Mouse (Mus musculus): ENCODE data around the gene Plcb2. TPM values are rescaled to one million over a fixed set of nuclear protein-coding genes. Genes with fewer than 3 reads are reported as not detected.
A peak's percentile ranks its signal among the peaks of the same experiment; 100 is the strongest.

Plcb2 gene
- polyA plus RNA-seq (2015; fragmentation: Nextera tagmentation; extraction: Ambion mirVana) = 0.63 and 0.69 TPM in 2 replicates

DNA sequence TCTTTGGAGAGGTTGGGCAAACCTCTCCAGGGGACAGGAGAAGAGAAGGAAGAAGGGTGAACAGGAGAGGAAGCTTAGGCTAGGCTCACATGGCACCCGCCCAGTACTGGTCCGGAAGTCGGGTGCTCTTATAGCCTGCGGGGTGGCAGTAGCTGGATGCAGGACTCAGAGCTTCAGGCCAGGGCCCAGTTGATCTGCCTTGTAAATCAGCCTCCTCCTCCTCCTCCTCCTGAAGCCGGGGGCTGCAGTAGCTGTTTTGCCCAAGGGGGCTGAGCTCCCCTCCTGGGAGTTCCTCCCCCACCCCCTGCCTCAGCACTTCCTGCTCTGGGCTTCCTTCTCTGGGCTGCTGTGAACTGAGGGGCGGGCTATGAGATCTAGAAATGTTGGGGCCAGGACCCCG is at the start of gene Plcb2:
Plcb2 (minus strand) TSS at position 102 of the 400 bp plus-strand sequence.
- Histone ChIP-seq H3K27me3 (no peaks in the 10 kb centered on the region), H3K9me3 (no peaks in the 10 kb centered on the region), H3K36me3 (no peaks in the 10 kb centered on the region), H3K9ac (replicated peaks) (no peak within 1 kb of the TSS), H3K27ac (replicated peaks) (no peak within 1 kb of the TSS), H3K4me1 (peaks cover 19% of the 10 kb centered on the region), H3K4me2 (replicated peaks) (no peak within 1 kb of the TSS), H3K4me3 (no peak within 1 kb of the TSS)
- ATAC-seq (replicated peaks) = no peak
- 26% methylated on average over 7 of the region's 7 CpGs for WGBS

GRCm38 (mm10) chr2:118776295-118776694 is 48.1 kb upstream of the Plcb2 start:
- H3K9me3 ChIP-seq = no peaks in the 10 kb centered on the region
- peaks cover 37% of the 10 kb centered on the region for H3K4me1 ChIP-seq
- 75% methylated on average over 2 of the region's 2 CpGs for WGBS
- no peak overlapping the region for H3K9ac ChIP-seq (replicated peaks)
- ATAC-seq (replicated peaks) = peak; percentile 1; the same call in 1 of the 2 replicates
- H3K27me3 ChIP-seq = no peaks in the 10 kb centered on the region
- H3K4me2 ChIP-seq (replicated peaks) = no peak overlapping the region
- peak overlapping the region; percentile 85 for H3K27ac ChIP-seq (replicated peaks)
- H3K36me3 ChIP-seq = no peaks in the 10 kb centered on the region
- no peak overlapping the region for H3K4me3 ChIP-seq

GRCm38 (mm10) chr2:118775846-118776245 is 47.6 kb upstream of the Plcb2 start:
- Histone ChIP-seq H3K4me2 (replicated peaks) (no peak overlapping the region), H3K4me3 (no peak overlapping the region), H3K4me1 (peaks cover 35% of the 10 kb centered on the region), H3K36me3 (no peaks in the 10 kb centered on the region), H3K9me3 (no peaks in the 10 kb centered on the region), H3K27ac (replicated peaks) (peak overlapping the region; percentile 85), H3K9ac (replicated peaks) (no peak overlapping the region), H3K27me3 (no peaks in the 10 kb centered on the region)
- 54% methylated on average over 4 of the region's 4 CpGs for WGBS
- peak; percentile 47 for ATAC-seq (replicated peaks)

DNA sequence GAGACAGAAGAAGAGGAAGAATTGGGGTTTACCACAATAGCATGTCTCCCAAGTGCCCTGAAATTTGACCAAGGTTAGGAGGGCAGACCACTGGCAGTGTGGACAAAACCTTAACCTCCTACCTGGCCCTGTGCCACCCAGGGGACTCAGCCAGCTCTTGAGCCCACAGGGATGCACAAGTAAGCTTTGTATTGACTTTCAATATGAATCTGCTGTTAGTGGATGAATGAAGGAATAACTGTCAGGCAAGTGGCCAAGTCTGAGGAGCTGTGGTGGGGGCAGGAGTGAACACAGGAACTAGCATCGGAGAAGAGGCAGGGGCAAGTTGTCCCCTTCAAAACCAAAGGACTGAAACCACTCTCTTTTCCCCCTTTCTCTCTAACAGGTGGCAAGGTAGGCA is 47.2 kb upstream of the Plcb2 start:
- WGBS = 32% methylated on average over 1 of the region's 1 CpGs
- peaks cover 31% of the 10 kb centered on the region for H3K4me1 ChIP-seq
- no peaks in the 10 kb centered on the region for H3K36me3 ChIP-seq
- H3K9me3 ChIP-seq = no peaks in the 10 kb centered on the region
- no peak overlapping the region for H3K4me2 ChIP-seq (replicated peaks)
- no peaks in the 10 kb centered on the region for H3K27me3 ChIP-seq
- peak overlapping the region; percentile 85 for H3K27ac ChIP-seq (replicated peaks)
- no peak overlapping the region for H3K9ac ChIP-seq (replicated peaks)
- H3K4me3 ChIP-seq = no peak overlapping the region
- no peak for ATAC-seq (replicated peaks)

DNA sequence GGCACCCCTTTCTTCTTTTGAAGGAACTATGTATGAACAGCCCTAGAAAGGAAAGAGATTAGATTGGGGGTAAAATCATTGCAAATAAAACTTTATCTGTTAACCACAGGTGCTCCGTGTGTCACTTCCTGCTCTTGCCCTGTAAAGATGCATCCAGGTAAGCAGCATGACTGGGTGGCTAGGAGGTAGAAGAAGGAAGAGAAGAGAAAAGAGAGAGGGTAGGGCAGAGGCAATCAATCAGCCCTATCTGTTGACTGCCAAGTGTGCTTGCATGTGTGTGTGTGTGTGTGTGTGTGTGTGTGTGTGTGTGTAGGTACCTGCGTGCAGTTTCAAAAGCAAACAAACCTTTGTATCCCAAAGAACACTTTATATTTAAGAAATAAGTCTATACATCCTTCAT is 46.3 kb upstream of the Plcb2 start:
- ATAC-seq (replicated peaks) = no peak
- no peak overlapping the region for H3K9ac ChIP-seq (replicated peaks)
- H3K4me3 ChIP-seq = no peak overlapping the region
- H3K36me3 ChIP-seq = no peaks in the 10 kb centered on the region
- H3K4me2 ChIP-seq (replicated peaks) = no peak overlapping the region
- H3K4me1 ChIP-seq = peaks cover 24% of the 10 kb centered on the region
- WGBS = 98% methylated on average over 2 of the region's 2 CpGs
- H3K27me3 ChIP-seq = no peaks in the 10 kb centered on the region
- no peaks in the 10 kb centered on the region for H3K9me3 ChIP-seq
- 0 out of 2 replicates have a peak overlapping the region, but pooled peaks have one; percentile 85 for H3K27ac ChIP-seq (replicated peaks)

DNA sequence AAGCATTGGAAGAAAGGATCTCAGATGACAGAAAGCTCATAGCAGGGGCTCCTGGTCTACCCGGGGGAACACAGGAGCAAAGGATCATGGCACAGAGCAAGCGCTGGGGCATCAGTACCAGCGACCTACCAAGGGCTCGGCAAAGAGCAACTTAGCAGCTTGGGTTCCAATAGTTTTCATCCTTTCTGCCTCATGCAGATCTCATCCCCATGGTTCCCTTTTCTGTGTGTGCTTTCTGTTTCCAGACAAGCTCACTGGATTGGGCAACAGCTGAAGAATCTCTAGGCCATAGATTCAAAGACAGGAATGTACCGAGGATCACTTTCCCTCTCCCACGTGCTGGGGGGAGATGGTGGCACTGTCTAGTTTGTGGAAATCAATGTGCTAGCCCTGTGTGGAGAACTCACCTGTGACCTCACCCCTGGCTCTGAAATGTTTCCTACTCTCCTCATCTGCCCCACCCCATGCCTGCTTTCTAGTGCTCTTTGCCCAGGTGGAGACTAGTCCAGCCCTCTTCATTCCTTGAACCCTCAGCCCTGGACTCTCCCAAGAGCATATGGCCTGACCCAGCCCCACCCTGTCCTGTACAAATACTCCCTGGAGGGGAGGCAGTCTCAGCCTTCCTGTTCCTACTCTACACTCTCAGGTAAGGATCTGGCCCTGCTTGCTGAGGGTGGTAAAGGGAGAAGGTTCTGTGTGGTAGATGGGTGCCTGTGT is 44.1 kb upstream of the Plcb2 start, which contains the start of gene Phgr1:
Phgr1 (plus strand) TSS at position 612 of the 717 bp plus-strand sequence.
- WGBS = 84% methylated on average over 6 of the region's 6 CpGs
- H3K27ac ChIP-seq (replicated peaks) = no peak within 1 kb of the TSS
- H3K4me2 ChIP-seq (replicated peaks) = no peak within 1 kb of the TSS
- no peaks in the 10 kb centered on the region for H3K36me3 ChIP-seq
- H3K9me3 ChIP-seq = no peaks in the 10 kb centered on the region
- no peaks in the 10 kb centered on the region for H3K27me3 ChIP-seq
- H3K9ac ChIP-seq (replicated peaks) = no peak within 1 kb of the TSS
- H3K4me3 ChIP-seq = no peak within 1 kb of the TSS
- no peak for ATAC-seq (replicated peaks)
- peaks cover 18% of the 10 kb centered on the region for H3K4me1 ChIP-seq

DNA sequence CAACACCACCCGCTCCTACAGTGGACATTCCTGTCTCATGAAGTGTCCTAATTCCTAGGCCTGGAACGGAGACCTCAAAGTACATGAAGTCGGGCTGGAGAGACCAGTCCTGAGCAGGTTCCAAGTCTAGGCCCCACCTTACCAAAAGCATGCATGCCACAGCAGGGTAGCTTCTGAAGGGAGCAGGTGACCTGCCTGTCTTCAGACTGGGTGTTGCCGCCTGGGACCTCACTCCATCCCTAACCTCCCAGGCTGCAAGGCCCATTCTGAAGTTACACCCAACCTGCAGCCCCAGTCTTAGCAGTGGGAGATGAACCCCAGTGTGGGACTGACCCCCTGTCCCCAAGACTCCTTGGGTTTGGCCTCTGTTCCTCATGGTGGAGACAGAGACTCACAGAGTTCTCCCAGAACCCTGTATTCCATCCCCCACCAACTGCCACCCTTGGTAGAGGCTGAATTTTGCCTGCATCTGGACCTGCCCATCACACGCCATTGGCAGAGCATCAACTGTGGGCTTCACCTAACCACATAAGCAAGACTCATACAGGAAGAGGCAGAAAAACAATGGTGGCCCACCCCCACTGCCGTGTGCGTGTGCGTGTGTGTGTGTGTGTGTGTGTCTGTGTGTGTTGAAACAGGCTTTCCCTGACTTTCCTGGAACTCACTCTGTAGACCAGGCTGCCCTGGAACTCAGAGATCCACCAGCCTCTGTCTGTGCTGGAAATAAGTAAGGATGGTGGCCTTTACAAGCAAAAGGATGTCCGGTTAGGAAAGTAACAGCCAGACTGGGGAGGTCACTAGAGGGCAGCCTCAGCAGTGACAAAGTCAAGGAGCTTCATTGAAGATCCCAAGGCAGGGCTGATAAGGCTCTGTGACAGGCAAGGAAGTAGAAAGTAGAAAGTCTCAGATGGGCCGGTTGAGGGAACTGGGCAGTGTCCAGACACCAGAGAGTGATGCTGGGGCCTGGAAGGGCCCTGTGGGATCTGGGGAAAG is 38.1 kb upstream of the Plcb2 start:
- Histone ChIP-seq H3K36me3 (no peaks in the 10 kb centered on the region), H3K4me1 (peaks cover 30% of the 10 kb centered on the region), H3K9me3 (no peaks in the 10 kb centered on the region), H3K27ac (replicated peaks) (no peak overlapping the region), H3K27me3 (no peaks in the 10 kb centered on the region), H3K4me3 (no peak overlapping the region), H3K9ac (replicated peaks) (no peak overlapping the region), H3K4me2 (replicated peaks) (no peak overlapping the region)
- no peak for ATAC-seq (replicated peaks)
- WGBS = 80% methylated on average over 10 of the region's 10 CpGs

DNA sequence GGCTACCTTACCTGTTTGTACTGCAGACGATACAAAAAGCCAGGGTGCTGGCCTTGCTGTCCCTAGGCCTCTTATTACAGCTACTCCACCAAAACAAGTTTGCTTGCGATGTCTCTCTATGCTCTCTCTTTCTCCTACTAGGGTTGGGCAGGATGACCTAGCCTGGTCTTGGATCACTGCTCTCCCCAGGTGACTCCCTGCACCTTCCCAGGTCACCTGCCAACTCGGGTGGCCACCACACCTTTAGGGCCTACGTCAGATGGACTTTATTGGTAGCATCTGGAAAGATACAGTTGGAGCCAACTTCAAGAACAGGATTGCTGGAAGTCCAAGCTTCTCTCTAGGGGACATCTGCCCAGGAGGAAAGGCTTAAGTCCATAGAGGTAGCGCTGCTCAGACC is 36.6 kb upstream of the Plcb2 start:
- no peak for ATAC-seq (replicated peaks)
- Histone ChIP-seq H3K36me3 (no peaks in the 10 kb centered on the region), H3K9me3 (no peaks in the 10 kb centered on the region), H3K27me3 (no peaks in the 10 kb centered on the region), H3K9ac (replicated peaks) (no peak overlapping the region), H3K4me2 (replicated peaks) (no peak overlapping the region), H3K4me3 (no peak overlapping the region), H3K4me1 (peaks cover 44% of the 10 kb centered on the region), H3K27ac (replicated peaks) (no peak overlapping the region)
- WGBS = 91% methylated on average over 5 of the region's 5 CpGs

GRCm38 (mm10) chr2:118764094-118764831 is 36.0 kb upstream of the Plcb2 start:
- no peaks in the 10 kb centered on the region for H3K36me3 ChIP-seq
- no peaks in the 10 kb centered on the region for H3K9me3 ChIP-seq
- H3K4me1 ChIP-seq = peaks cover 49% of the 10 kb centered on the region
- no peak overlapping the region for H3K4me3 ChIP-seq
- no peak overlapping the region for H3K4me2 ChIP-seq (replicated peaks)
- no peaks in the 10 kb centered on the region for H3K27me3 ChIP-seq
- peak overlapping the region; percentile 96 for H3K27ac ChIP-seq (replicated peaks)
- ATAC-seq (replicated peaks) = no peak
- WGBS = 23% methylated on average over 11 of the region's 11 CpGs
- H3K9ac ChIP-seq (replicated peaks) = no peak overlapping the region

DNA sequence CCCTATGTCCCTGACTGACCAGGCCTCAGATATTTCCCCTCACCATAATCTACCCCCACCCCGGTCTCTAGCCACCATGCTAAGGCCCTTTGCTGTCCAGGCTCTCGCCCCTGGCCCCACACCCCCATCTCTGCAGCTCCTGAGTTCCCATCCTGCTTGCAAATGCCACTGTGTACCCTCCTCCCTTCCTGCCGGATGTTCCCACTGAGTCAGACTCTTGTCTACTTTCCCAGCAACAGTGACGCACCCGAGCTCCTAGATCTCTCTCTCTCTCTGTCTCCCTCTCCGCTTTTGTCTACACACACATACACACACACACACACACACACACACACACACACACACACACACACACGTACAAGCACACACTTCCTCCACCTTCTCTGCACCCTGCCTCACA is 35.2 kb upstream of the Plcb2 start:
- 66% methylated on average over 7 of the region's 7 CpGs for WGBS
- H3K27me3 ChIP-seq = no peaks in the 10 kb centered on the region
- H3K9me3 ChIP-seq = no peaks in the 10 kb centered on the region
- no peak overlapping the region for H3K4me2 ChIP-seq (replicated peaks)
- H3K9ac ChIP-seq (replicated peaks) = no peak overlapping the region
- H3K4me1 ChIP-seq = peaks cover 49% of the 10 kb centered on the region
- no peak for ATAC-seq (replicated peaks)
- no peaks in the 10 kb centered on the region for H3K36me3 ChIP-seq
- H3K27ac ChIP-seq (replicated peaks) = peak overlapping the region; percentile 96
- no peak overlapping the region for H3K4me3 ChIP-seq

DNA sequence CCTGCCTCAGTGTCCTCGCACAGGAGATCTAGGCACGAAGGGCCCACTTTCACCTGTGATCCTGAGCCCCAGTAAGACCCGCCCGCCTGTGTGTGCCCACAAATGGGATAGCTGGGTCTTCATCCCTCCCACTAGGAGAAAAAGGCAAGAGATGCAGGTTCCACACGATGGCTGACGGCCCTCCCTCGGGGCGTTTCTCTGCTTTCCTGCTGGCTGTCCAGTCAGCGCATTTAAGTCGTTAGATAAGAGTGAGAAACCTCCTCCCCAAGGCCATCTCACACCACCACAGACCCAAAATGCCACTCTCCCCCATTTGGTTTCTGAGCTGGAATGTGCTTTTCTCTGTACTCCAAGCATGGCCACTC is 34.5 kb upstream of the Plcb2 start:
- peak overlapping the region; percentile 17; the same call in 1 of the 2 replicates for H3K4me3 ChIP-seq
- no peaks in the 10 kb centered on the region for H3K9me3 ChIP-seq
- peaks cover 49% of the 10 kb centered on the region for H3K4me1 ChIP-seq
- no peak for ATAC-seq (replicated peaks)
- H3K27ac ChIP-seq (replicated peaks) = peak overlapping the region; percentile 96
- peak overlapping the region; percentile 36 for H3K4me2 ChIP-seq (replicated peaks)
- H3K27me3 ChIP-seq = no peaks in the 10 kb centered on the region
- WGBS = 7% methylated on average over 10 of the region's 10 CpGs
- no peaks in the 10 kb centered on the region for H3K36me3 ChIP-seq
- peak overlapping the region; percentile 40 for H3K9ac ChIP-seq (replicated peaks)
